Mouse (Mus musculus) heart, embryonic 13.5 days (tissue): ENCODE data around the gene Uvssa. TPM values are rescaled to one million over a fixed set of nuclear protein-coding genes. Genes with fewer than 3 reads are reported as not detected.
A peak's percentile ranks its signal among the peaks of the same experiment; 100 is the strongest.

ENCODE experiments used
- ATAC-seq: fragments of 200-750 bp; cut with Nextera tagmentation; 2 replicates; pipeline ENCODE4 v1.8.0; 2017; ENCODE audit warnings: moderate TSS enrichment; ENCODE audit not compliant: insufficient number of reproducible peaks, low FRiP score, low TSS enrichment; ENCODE audit errors: extremely low read depth
- H3K27ac ChIP-seq: fragments of 300-500 bp; sonication (generic); replicated peaks from 2 replicates; pipeline ENCODE4 v1.5.1; 2015; ENCODE audit warnings: moderate library complexity, mild to moderate bottlenecking, inconsistent platforms
- H3K27me3 ChIP-seq: fragments of 300-500 bp; sonication (generic); replicated peaks from 2 replicates; pipeline ENCODE4 v1.6.1; 2015; ENCODE audit warnings: mild to moderate bottlenecking, inconsistent platforms
- H3K36me3 ChIP-seq: fragments of 300-500 bp; sonication (generic); 2 replicates; pipeline ENCODE4 v1.6.1; 2015; ENCODE audit warnings: mild to moderate bottlenecking, inconsistent platforms
- H3K4me1 ChIP-seq: fragments of 300-500 bp; sonication (generic); 2 replicates; pipeline ENCODE4 v1.6.1; 2015; ENCODE audit warnings: inconsistent platforms
- H3K4me2 ChIP-seq: fragments of 300-500 bp; sonication (generic); 2 replicates; pipeline ENCODE4 v1.6.1; 2015; ENCODE audit warnings: inconsistent platforms, mild to moderate bottlenecking, moderate library complexity
- H3K4me3 ChIP-seq: fragments of 300-500 bp; sonication (generic); 2 replicates; pipeline ENCODE4 v1.5.1; 2015; ENCODE audit warnings: moderate library complexity, mild to moderate bottlenecking, inconsistent platforms
- H3K9ac ChIP-seq: fragments of 300-500 bp; sonication (generic); 2 replicates; pipeline ENCODE4 v1.6.1; 2015; ENCODE audit warnings: inconsistent platforms, mild to moderate bottlenecking, moderate library complexity
- H3K9me3 ChIP-seq: fragments of 300-500 bp; sonication (generic); 2 replicates; pipeline ENCODE4 v1.6.1; 2016; ENCODE audit warnings: inconsistent platforms
- WGBS: fragments of 180-500 bp; shearing (Covaris S2); methylation state at CpG from one replicate; pipeline ENCODE4 v1.1.7; 2015; ENCODE audit warnings: mixed read lengths; 5-methylcytosine and 5-hydroxymethylcytosine counted together
- polyA plus RNA-seq: library from polyadenylated mRNA; unstranded; fragments of >200 nt; fragmentation: Nextera tagmentation; extraction: Ambion mirVana; gene quantifications from 2 replicates; pipeline ENCODE4 v1.2.1, GENCODE M21; 2015

Gene Uvssa
- polyA plus RNA-seq, 1 experiment from 2014 or later: 3.9 TPM

DNA sequence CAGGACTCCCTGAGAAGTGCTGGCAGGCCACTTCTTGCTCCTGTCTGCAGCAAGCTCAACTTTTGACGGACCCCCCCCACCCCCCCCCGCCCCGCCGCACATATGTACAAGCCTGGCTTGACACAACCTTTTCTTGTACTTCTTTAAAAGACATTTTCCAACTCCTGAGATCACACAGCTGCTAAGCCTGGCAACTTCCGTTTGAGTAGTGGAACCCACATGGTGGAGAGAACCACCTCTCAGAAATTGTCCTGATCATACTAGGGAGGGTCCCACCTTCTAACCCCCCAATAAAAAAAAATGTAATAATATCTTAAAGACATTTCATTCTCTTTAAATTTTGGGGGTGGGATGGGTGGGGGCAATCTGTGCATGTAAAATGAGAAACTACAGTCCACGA is 1.2 kb upstream of the Uvssa start:
- no peak for ATAC-seq
- Histone ChIP-seq H3K4me1 (peaks cover 17% of the 10 kb centered on the region), H3K4me3 (peak overlapping the region; percentile 69), H3K36me3 (peaks cover 46% of the 10 kb centered on the region), H3K9ac (peak overlapping the region; percentile 88), H3K4me2 (peak overlapping the region; percentile 96), H3K27ac (peak overlapping the region; percentile 97), H3K27me3 (no peaks in the 10 kb centered on the region), H3K9me3 (no peaks in the 10 kb centered on the region)
- 45% methylated on average over 6 of the region's 6 CpGs for WGBS

DNA sequence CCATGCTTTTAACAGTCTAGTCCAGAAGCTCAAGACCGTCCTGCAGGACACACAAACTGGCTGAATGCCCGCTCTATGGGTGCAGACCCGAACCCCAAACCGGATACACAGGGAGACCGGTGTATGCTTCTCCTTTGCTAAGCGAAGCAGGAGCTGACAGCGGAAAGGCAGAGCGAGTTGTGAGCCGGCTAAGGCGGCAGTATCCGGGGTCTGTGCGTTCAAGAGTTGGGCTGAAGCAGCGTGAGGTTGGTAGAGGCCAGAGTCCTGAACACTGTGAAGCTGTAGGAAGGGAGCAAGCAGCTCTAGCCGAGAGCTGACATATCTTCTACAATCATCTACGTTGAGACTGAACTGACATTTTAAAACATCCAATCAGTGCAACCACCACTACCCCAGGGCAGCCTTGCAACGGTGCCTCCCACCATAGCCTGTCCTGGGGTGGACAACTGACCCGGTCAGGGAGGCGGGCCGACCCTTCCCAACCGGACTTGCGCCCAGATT is 498 bp upstream of the Uvssa start:
- WGBS: 1% methylated on average over 21 of the region's 21 CpGs
- Histone ChIP-seq H3K4me1 (peaks cover 17% of the 10 kb centered on the region), H3K27me3 (no peaks in the 10 kb centered on the region), H3K9me3 (no peaks in the 10 kb centered on the region), H3K4me3 (peak overlapping the region; percentile 69), H3K27ac (peak overlapping the region; percentile 97), H3K36me3 (peaks cover 42% of the 10 kb centered on the region), H3K9ac (peak overlapping the region; percentile 88), H3K4me2 (peak overlapping the region; percentile 96)
- no peak; the same call in 1 of the 2 replicates for ATAC-seq

DNA sequence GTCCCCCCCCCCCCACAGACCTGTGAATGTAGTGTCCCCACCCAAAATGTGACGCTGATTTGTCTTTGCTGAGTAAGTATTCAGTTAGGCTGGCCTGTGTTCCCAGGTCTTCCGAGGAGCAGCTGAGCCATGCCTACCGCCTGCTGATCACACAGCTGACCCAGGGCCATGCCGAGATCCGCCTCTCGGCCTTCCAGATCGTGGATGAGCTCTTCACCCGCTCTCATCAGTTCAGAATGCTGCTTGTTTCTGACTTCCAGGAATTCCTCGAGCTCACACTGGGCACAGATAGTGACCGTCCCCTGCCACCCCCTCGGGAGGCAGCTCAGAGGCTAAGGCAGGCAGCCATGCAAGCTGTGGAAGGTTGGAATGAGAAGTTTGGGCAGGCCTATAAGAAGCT is 9.2 kb downstream of the Uvssa start:
- Histone ChIP-seq H3K9me3 (no peaks in the 10 kb centered on the region), H3K27ac (no peak overlapping the region), H3K4me3 (no peak overlapping the region), H3K4me1 (no peaks in the 10 kb centered on the region), H3K9ac (no peak overlapping the region), H3K36me3 (peaks cover 37% of the 10 kb centered on the region), H3K4me2 (no peak overlapping the region), H3K27me3 (no peaks in the 10 kb centered on the region)
- no peak for ATAC-seq
- WGBS: 62% methylated on average over 11 of the region's 11 CpGs

DNA sequence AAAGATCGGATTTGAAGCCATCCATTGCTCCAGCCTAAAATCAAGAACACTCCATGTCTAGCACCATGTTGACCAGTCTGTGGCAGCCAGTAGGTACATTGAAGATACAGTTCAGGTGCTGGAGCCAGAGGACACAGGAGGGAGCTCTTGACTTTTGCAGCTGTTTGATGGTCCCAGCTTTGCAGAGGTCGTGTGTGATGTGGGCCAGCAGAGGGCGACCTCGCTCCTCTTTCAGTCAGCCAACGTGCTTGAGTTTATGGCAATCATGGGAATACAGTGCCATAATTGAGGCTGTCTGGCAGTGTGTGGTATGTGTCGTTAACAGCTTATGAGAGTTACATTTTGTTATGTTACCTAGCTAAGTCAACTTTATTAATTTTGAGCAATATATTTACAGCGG is 15.5 kb downstream of the Uvssa start:
- H3K27me3 ChIP-seq: no peaks in the 10 kb centered on the region; the same call in 1 of the 2 replicates
- ATAC-seq: no peak
- H3K27ac ChIP-seq: no peak overlapping the region
- H3K4me2 ChIP-seq: no peak overlapping the region
- 17% methylated on average over 7 of the region's 7 CpGs for WGBS
- H3K4me1 ChIP-seq: no peaks in the 10 kb centered on the region
- H3K9ac ChIP-seq: no peak overlapping the region
- H3K4me3 ChIP-seq: no peak overlapping the region
- H3K36me3 ChIP-seq: peaks cover 35% of the 10 kb centered on the region
- no peaks in the 10 kb centered on the region for H3K9me3 ChIP-seq

DNA sequence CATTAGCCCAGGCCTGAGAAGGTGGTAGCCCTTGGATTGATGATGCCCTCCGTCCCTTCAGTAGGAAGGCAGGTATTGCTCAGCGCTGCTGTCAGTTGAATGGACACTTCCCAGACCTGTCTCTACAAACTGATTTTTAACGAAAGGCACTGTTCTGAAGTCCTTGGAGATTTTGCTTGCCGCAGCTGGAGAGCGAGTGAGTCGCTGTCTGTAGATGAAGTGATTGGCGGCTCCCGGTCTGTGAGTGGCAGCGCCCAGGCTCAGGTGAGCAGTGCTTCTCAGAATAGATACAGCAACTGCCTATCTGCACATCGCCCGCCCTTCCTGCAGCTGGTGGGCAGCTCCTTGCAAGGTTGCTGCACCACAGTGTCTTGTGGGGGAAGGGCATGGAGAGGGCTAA is 17.3 kb downstream of the Uvssa start:
- ATAC-seq: no peak
- no peaks in the 10 kb centered on the region for H3K9me3 ChIP-seq
- whole genome bisulfite sequencing: 84% methylated on average over 11 of the region's 11 CpGs

DNA sequence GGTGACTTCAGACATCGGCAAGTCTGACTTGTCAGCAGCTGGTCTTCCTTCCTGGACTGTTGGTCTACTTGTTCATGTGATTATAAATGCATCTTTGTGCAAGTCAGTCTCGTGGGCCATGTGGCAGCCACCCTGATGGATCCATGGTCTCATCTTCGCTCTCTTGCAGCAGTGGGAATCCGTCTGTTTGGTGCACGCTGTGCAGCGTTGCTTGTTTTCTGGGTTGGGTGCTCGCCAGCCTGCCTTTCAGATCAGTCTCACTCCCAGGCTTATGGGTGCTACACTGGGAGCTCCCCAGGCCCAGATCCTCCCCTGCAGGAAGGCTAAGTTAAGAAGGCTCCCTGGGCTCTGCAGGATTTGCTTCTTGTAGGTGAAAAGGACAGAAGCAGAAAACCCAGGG is 18.5 kb downstream of the Uvssa start:
- Histone ChIP-seq H3K4me1 (peaks cover 18% of the 10 kb centered on the region), H3K27me3 (no peaks in the 10 kb centered on the region; the same call in 1 of the 2 replicates), H3K4me3 (no peak overlapping the region), H3K9me3 (no peaks in the 10 kb centered on the region), H3K4me2 (no peak overlapping the region), H3K27ac (no peak overlapping the region), H3K9ac (no peak overlapping the region), H3K36me3 (peaks cover 15% of the 10 kb centered on the region)
- 83% methylated on average over 7 of the region's 7 CpGs for WGBS
- no peak for ATAC-seq

More for the DNA sequence above, 17.3 kb downstream of the Uvssa start:
- H3K27me3 ChIP-seq: no peaks in the 10 kb centered on the region; the same call in 1 of the 2 replicates
- H3K4me1 ChIP-seq: peaks cover 14% of the 10 kb centered on the region
- H3K36me3 ChIP-seq: peaks cover 24% of the 10 kb centered on the region
- H3K27ac ChIP-seq: no peak overlapping the region
- no peak overlapping the region for H3K4me3 ChIP-seq
- no peak overlapping the region for H3K4me2 ChIP-seq
- H3K9ac ChIP-seq: no peak overlapping the region

DNA sequence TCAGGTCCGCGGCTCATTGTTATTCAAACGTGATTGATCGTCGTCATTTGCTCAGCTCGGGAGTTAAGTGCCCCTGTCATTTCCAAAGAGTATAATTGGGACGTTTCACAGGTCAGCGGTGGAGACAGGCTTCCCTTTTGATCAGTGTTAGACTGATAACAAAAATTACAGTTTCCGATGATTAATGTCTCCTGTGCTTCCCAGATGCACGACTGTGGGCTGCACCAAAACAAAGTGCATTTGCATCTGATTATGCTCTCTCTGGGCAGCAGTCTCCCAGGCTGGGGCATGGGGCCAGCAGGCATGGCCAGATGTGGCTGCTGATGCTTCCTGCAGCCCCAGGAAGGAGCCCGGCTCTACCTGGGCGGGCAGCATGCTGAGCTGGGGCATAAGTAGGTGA is 22.5 kb downstream of the Uvssa start:
- Histone ChIP-seq H3K36me3 (0 out of 2 replicates have a peak, but pooled peaks cover 4% of the 10 kb centered on the region), H3K27ac (no peak overlapping the region), H3K4me2 (no peak overlapping the region), H3K4me3 (no peak overlapping the region), H3K9me3 (no peaks in the 10 kb centered on the region), H3K4me1 (peaks cover 18% of the 10 kb centered on the region), H3K9ac (no peak overlapping the region), H3K27me3 (no peaks in the 10 kb centered on the region)
- ATAC-seq: no peak
- 46% methylated on average over 12 of the region's 12 CpGs for WGBS

DNA sequence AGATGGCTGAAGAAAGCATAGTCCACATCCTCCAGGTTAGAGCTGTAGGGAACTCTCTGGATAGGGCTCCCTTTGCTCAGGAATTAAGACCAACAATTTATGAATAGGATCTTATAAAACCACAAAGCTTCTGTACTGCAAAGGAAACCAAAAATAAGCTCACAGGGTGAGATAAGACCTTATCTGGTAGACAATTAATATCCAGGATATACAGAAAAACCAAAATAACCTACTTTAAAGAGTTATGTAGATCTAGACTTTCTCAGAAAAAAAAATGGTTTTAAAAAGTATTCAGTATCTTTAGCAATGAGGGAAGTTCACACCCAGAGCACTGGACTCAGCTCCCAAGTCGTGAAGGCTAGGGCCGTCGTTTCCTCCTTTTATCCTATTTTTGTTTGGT is 42.0 kb downstream of the Uvssa start:
- Histone ChIP-seq H3K9me3 (no peaks in the 10 kb centered on the region), H3K4me2 (no peak overlapping the region), H3K27ac (no peak overlapping the region), H3K4me3 (no peak overlapping the region), H3K9ac (no peak overlapping the region), H3K27me3 (peaks cover 13% of the 10 kb centered on the region), H3K4me1 (no peaks in the 10 kb centered on the region), H3K36me3 (peaks cover 15% of the 10 kb centered on the region)
- ATAC-seq: no peak
- 44% methylated on average over 3 of the region's 3 CpGs for WGBS

DNA sequence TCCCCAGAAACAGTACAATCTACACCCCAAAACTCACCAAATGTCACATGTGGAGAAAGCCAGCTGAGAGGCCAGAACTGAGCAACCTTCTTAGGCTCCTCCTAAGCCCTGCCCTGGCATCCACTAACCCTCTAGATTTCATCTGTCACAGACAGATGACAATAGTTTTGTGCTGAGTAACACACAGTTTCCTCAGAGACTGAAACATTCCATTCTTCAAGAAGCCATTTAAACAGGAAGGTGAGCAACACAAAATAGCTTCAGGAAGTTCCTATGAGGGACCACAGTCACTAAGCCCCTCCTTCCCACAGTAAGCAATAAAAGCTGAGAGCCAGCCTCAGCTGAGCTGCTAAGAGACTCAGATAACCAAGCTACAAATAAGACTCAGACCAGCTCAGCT is 49.1 kb downstream of the Uvssa start:
- Histone ChIP-seq H3K36me3 (no peaks in the 10 kb centered on the region), H3K9me3 (no peaks in the 10 kb centered on the region), H3K9ac (no peak overlapping the region), H3K4me2 (no peak overlapping the region), H3K27ac (no peak overlapping the region), H3K4me3 (no peak overlapping the region), H3K27me3 (peaks cover 83% of the 10 kb centered on the region), H3K4me1 (peaks cover 20% of the 10 kb centered on the region)
- no peak for ATAC-seq

DNA sequence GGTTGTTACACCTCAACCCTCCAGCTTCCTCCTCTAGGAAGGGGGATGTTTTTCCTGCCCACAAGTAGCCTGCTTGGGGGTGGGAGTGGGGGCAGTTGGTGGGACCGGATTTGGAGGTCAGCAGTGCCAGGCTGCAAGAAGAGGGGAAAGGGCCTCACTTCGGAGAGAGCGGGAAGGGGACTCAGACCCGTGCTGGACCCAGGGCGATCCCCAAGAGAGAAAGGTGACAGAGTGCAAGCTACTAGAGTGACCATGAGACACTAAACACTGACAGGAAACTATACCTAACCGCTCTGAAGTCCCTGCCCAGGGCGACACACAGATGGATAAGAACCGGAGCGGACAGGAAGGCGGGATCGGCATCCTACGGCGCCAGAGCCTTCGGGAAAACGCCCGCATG is 51.8 kb downstream of the Uvssa start:
- H3K36me3 ChIP-seq: no peaks in the 10 kb centered on the region
- no peaks in the 10 kb centered on the region for H3K9me3 ChIP-seq
- peaks cover 98% of the 10 kb centered on the region for H3K27me3 ChIP-seq
- H3K4me1 ChIP-seq: peaks cover 44% of the 10 kb centered on the region
- no peak overlapping the region for H3K9ac ChIP-seq
- peak overlapping the region; percentile 67; the same call in 1 of the 2 replicates for H3K4me2 ChIP-seq
- no peak overlapping the region for H3K27ac ChIP-seq
- 5% methylated on average over 16 of the region's 16 CpGs for WGBS
- H3K4me3 ChIP-seq: peak overlapping the region; percentile 46
- ATAC-seq: no peak

DNA sequence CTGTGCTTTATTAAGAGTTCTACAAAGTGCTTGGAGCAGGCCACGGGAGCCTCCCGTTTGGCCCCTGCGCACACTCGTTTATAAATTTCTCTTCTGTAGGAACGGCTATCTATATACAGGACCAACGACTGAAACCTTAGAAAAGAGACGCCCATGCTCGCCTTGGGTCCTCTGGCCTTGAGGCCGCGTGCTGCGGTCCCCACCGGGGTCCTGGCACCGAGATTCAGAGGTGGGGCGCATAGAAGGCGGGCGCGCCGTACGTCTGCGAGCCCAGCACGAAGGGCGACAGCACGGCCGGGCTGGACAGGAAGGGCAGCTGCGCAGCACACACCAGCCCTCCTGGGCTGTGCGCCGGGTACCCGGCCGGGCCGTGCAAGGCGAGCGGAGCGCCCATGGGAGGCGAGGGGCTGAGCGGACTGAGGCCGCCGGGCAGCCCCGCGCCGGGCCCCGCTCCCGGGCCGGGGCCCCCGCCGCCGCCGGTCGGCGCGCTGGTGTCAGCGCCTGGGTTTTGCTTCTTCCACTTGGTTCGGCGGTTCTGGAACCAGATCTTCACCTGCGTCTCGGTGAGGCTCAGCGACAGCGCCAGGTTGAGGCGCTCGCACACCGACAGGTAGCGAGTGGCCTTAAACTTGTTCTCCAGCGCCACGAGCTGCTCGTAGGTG is 52.3 kb downstream of the Uvssa start:
- WGBS: 1% methylated on average over 56 of the region's 64 CpGs
- ATAC-seq: no peak
- H3K4me1 ChIP-seq: peaks cover 44% of the 10 kb centered on the region

More for the DNA sequence above, 52.3 kb downstream of the Uvssa start:
- peak overlapping the region; percentile 67 for H3K4me2 ChIP-seq
- peaks cover 98% of the 10 kb centered on the region for H3K27me3 ChIP-seq
- peak overlapping the region; percentile 46 for H3K4me3 ChIP-seq
- no peaks in the 10 kb centered on the region for H3K36me3 ChIP-seq
- H3K27ac ChIP-seq: no peak overlapping the region
- H3K9ac ChIP-seq: no peak overlapping the region
- no peaks in the 10 kb centered on the region for H3K9me3 ChIP-seq
